Mouse (Mus musculus): ENCODE measurements around the gene Me3. TPM values are rescaled to one million over a fixed set of nuclear protein-coding genes. Genes with fewer than 3 reads are reported as not detected.

Me3 gene
- polyA plus RNA-seq, 1 experiment, result not detected

GRCm38 (mm10) chr7:89645015-89645414 is 12.8 kb downstream of the Me3 start:
- 78% methylated on average over 3 of the region's 3 CpGs for WGBS
- H3K27ac ChIP-seq (ENCODE audit: control insufficient read depth, insufficient read depth, low read depth, low read length, poor library complexity), result no peak overlapping the region
- H3K4me3 ChIP-seq (replicated peaks; ENCODE audit: control insufficient read depth, low read depth, low read length), result no peak overlapping the region
- TF ChIP-seq CTCF (IDR thresholded peaks at IDR 0.05; ENCODE audit: control insufficient read depth, insufficient read depth, low read length) (no peak), POLR2A (IDR thresholded peaks at IDR 0.05; ENCODE audit: borderline replicate concordance, control insufficient read depth, low read depth, low read length) (no peak)
- H3K4me1 ChIP-seq (ENCODE audit: control insufficient read depth, insufficient read depth, low read length), result no peaks in the 10 kb centered on the region

GRCm38 (mm10) chr7:89647864-89648263 is 15.7 kb downstream of the Me3 start:
- no peak overlapping the region for H3K4me3 ChIP-seq (replicated peaks; ENCODE audit: control insufficient read depth, low read depth, low read length)
- H3K4me1 ChIP-seq (ENCODE audit: control insufficient read depth, insufficient read depth, low read length), result no peaks in the 10 kb centered on the region
- H3K27ac ChIP-seq (ENCODE audit: control insufficient read depth, insufficient read depth, low read depth, low read length, poor library complexity), result no peak overlapping the region
- TF ChIP-seq POLR2A (IDR thresholded peaks at IDR 0.05; ENCODE audit: borderline replicate concordance, control insufficient read depth, low read depth, low read length) (no peak), CTCF (IDR thresholded peaks at IDR 0.05; ENCODE audit: control insufficient read depth, insufficient read depth, low read length) (no peak)

GRCm38 (mm10) chr7:89657183-89657582 is 25.0 kb downstream of the Me3 start:
- H3K4me3 ChIP-seq (replicated peaks; ENCODE audit: control insufficient read depth, low read depth, low read length), result no peak overlapping the region
- TF ChIP-seq CTCF (IDR thresholded peaks at IDR 0.05; ENCODE audit: control insufficient read depth, insufficient read depth, low read length), result no peak
- no peak for TF ChIP-seq POLR2A (IDR thresholded peaks at IDR 0.05; ENCODE audit: borderline replicate concordance, control insufficient read depth, low read depth, low read length)
- H3K27ac ChIP-seq (ENCODE audit: control insufficient read depth, insufficient read depth, low read depth, low read length, poor library complexity), result no peak overlapping the region
- no peaks in the 10 kb centered on the region for H3K4me1 ChIP-seq (ENCODE audit: control insufficient read depth, insufficient read depth, low read length)
- 81% methylated on average over 9 of the region's 9 CpGs for WGBS

- Histone ChIP-seq H3K4me1 (ENCODE audit: control insufficient read depth, insufficient read depth, low read length) (no peaks in the 10 kb centered on the region), H3K27ac (ENCODE audit: control insufficient read depth, insufficient read depth, low read depth, low read length, poor library complexity) (no peak overlapping the region), H3K4me3 (replicated peaks; ENCODE audit: control insufficient read depth, low read depth, low read length) (no peak overlapping the region)
- 69% methylated on average over 7 of the region's 7 CpGs for WGBS
- TF ChIP-seq CTCF (IDR thresholded peaks at IDR 0.05; ENCODE audit: control insufficient read depth, insufficient read depth, low read length), result no peak
- no peak for TF ChIP-seq POLR2A (IDR thresholded peaks at IDR 0.05; ENCODE audit: borderline replicate concordance, control insufficient read depth, low read depth, low read length)
Measured at GRCm38 (mm10) chr7:89657692-89658212, 25.6 kb downstream of the Me3 start.

GRCm38 (mm10) chr7:89664197-89664596 is 32.0 kb downstream of the Me3 start:
- H3K27ac ChIP-seq (ENCODE audit: control insufficient read depth, insufficient read depth, low read depth, low read length, poor library complexity), result no peak overlapping the region
- WGBS, result 20% methylated on average over 5 of the region's 5 CpGs
- H3K4me3 ChIP-seq (replicated peaks; ENCODE audit: control insufficient read depth, low read depth, low read length), result no peak overlapping the region
- H3K4me1 ChIP-seq (ENCODE audit: control insufficient read depth, insufficient read depth, low read length), result no peaks in the 10 kb centered on the region
- TF ChIP-seq CTCF (IDR thresholded peaks at IDR 0.05; ENCODE audit: control insufficient read depth, insufficient read depth, low read length) (no peak), POLR2A (IDR thresholded peaks at IDR 0.05; ENCODE audit: borderline replicate concordance, control insufficient read depth, low read depth, low read length) (no peak)

- Histone ChIP-seq H3K27ac (ENCODE audit: control insufficient read depth, insufficient read depth, low read depth, low read length, poor library complexity) (no peak overlapping the region), H3K4me1 (ENCODE audit: control insufficient read depth, insufficient read depth, low read length) (no peaks in the 10 kb centered on the region), H3K4me3 (replicated peaks; ENCODE audit: control insufficient read depth, low read depth, low read length) (no peak overlapping the region)
- WGBS, result 70% methylated on average over 3 of the region's 3 CpGs
- TF ChIP-seq POLR2A (IDR thresholded peaks at IDR 0.05; ENCODE audit: borderline replicate concordance, control insufficient read depth, low read depth, low read length) (no peak), CTCF (IDR thresholded peaks at IDR 0.05; ENCODE audit: control insufficient read depth, insufficient read depth, low read length) (no peak)
Measured at GRCm38 (mm10) chr7:89666361-89666760, 34.2 kb downstream of the Me3 start.

GRCm38 (mm10) chr7:89667570-89667969 is 35.4 kb downstream of the Me3 start:
- Histone ChIP-seq H3K4me3 (replicated peaks; ENCODE audit: control insufficient read depth, low read depth, low read length) (no peak overlapping the region), H3K27ac (ENCODE audit: control insufficient read depth, insufficient read depth, low read depth, low read length, poor library complexity) (no peak overlapping the region), H3K4me1 (ENCODE audit: control insufficient read depth, insufficient read depth, low read length) (no peaks in the 10 kb centered on the region)
- TF ChIP-seq CTCF (IDR thresholded peaks at IDR 0.05; ENCODE audit: control insufficient read depth, insufficient read depth, low read length) (no peak), POLR2A (IDR thresholded peaks at IDR 0.05; ENCODE audit: borderline replicate concordance, control insufficient read depth, low read depth, low read length) (no peak)
- 71% methylated on average over 4 of the region's 4 CpGs for WGBS

- 83% methylated on average over 6 of the region's 6 CpGs for WGBS
- Histone ChIP-seq H3K4me3 (replicated peaks; ENCODE audit: control insufficient read depth, low read depth, low read length) (no peak overlapping the region), H3K4me1 (ENCODE audit: control insufficient read depth, insufficient read depth, low read length) (no peaks in the 10 kb centered on the region), H3K27ac (ENCODE audit: control insufficient read depth, insufficient read depth, low read depth, low read length, poor library complexity) (no peak overlapping the region)
- TF ChIP-seq POLR2A (IDR thresholded peaks at IDR 0.05; ENCODE audit: borderline replicate concordance, control insufficient read depth, low read depth, low read length) (no peak), CTCF (IDR thresholded peaks at IDR 0.05; ENCODE audit: control insufficient read depth, insufficient read depth, low read length) (no peak)
Measured at GRCm38 (mm10) chr7:89669461-89669860, 37.3 kb downstream of the Me3 start.

All from bone marrow, adult 2 months (tissue).